Mouse (Mus musculus) thymus, adult 2 months (tissue): ENCODE measurements at regions not wholly inside any gene's neighbourhood (a gene's known extent, or its start where the extent isn't known, plus 50 kb on each side); places are given as distances from the start of the nearest gene placed in this dataset.

Experiments used
- DNase-seq: peaks from one replicate; pipeline ENCODE4 v3.0.0; 2021
- H3K27ac ChIP-seq: fragments of 200-500 bp; 2 replicates; pipeline ENCODE4 v1.5.1; 2012; ENCODE audit warnings: low read length, control low read depth; ENCODE audit not compliant: control insufficient read depth, insufficient read depth
- H3K27me3 ChIP-seq: fragments of 200-500 bp; 2 replicates; pipeline ENCODE4 v1.6.1; 2012; ENCODE audit warnings: mild to moderate bottlenecking, low read length, moderate library complexity, mixed read lengths; ENCODE audit not compliant: control insufficient read depth, insufficient read depth
- H3K36me3 ChIP-seq: fragments of 200-500 bp; 2 replicates; pipeline ENCODE4 v1.6.1; 2012; ENCODE audit warnings: mild to moderate bottlenecking, low read length, moderate library complexity; ENCODE audit not compliant: control insufficient read depth, insufficient read depth
- H3K4me1 ChIP-seq: fragments of 200-500 bp; replicated peaks from 2 replicates; pipeline ENCODE4 v1.6.1; 2012; ENCODE audit warnings: low read length; ENCODE audit not compliant: control insufficient read depth, insufficient read depth
- H3K4me3 ChIP-seq: fragments of 200-500 bp; 2 replicates; pipeline ENCODE4 v1.5.1; 2012; ENCODE audit warnings: mild to moderate bottlenecking, low read length, control low read depth, moderate library complexity; ENCODE audit not compliant: control insufficient read depth, insufficient read depth
- CTCF ChIP-seq: fragments of 200-500 bp; IDR thresholded peaks from 2 replicates; pipeline ENCODE4 v1.5.1; 2012; ENCODE audit warnings: mild to moderate bottlenecking, control low read depth, low read length, moderate library complexity, borderline replicate concordance; ENCODE audit not compliant: control insufficient read depth, poor library complexity, insufficient read depth; ENCODE audit errors: extremely low read depth
- POLR2A ChIP-seq: fragments of 200-500 bp; IDR thresholded peaks from 2 replicates; pipeline ENCODE4 v1.6.1; 2012; ENCODE audit warnings: mild to moderate bottlenecking, low read length, control low read depth, moderate library complexity; ENCODE audit not compliant: control insufficient read depth, poor library complexity, insufficient read depth; ENCODE audit errors: extremely low read depth
- WGBS: fragments of 180-500 bp; shearing (Covaris S2); methylation state at CpG from one replicate; pipeline ENCODE4 v1.1.7; 2018; 5-methylcytosine and 5-hydroxymethylcytosine counted together

GRCm38 (mm10) chr11:22692281-22692857 is 168.4 kb downstream of the B3gnt2 start:
- H3K36me3 ChIP-seq = no peaks in the 10 kb centered on the region
- peaks cover 27% of the 10 kb centered on the region for H3K4me1 ChIP-seq
- TF ChIP-seq POLR2A (no peak), CTCF (no peak)
- peak overlapping the region; percentile 16; the same call in 1 of the 2 replicates for H3K27ac ChIP-seq
- no peak for DNase-seq
- H3K27me3 ChIP-seq = no peaks in the 10 kb centered on the region
- WGBS = 14% methylated on average over 5 of the region's 5 CpGs
- H3K4me3 ChIP-seq = no peak overlapping the region

DNA sequence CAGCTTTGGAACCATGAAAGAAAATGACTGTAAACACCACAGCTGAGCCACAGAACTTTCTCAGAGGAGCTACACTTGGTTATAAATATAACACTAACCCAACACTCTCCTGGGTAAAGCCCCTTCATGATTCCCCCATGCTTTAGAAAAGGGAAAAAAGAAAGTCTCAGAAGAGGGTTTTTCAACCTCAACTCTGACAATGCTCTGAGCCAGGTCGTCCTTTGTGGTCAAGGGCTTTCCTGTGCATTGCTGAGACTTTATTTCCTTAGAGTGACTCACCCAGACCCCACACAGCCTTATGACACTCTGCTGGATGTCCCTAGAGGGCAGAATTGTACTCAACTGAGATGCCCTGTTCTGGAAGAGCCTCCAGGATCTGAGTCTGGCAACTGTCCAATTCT is 167.8 kb downstream of the B3gnt2 start:
- Histone ChIP-seq H3K4me1 (peaks cover 29% of the 10 kb centered on the region), H3K4me3 (no peak overlapping the region), H3K27ac (0 out of 2 replicates have a peak overlapping the region, but pooled peaks have one; percentile 1), H3K36me3 (no peaks in the 10 kb centered on the region), H3K27me3 (no peaks in the 10 kb centered on the region)
- 0% methylated on average over 1 of the region's 1 CpGs for WGBS
- no peak for TF ChIP-seq POLR2A
- no peak for TF ChIP-seq CTCF
- DNase-seq = peak; percentile 47

GRCm38 (mm10) chr11:22693376-22693775 is 167.4 kb downstream of the B3gnt2 start:
- Histone ChIP-seq H3K36me3 (no peaks in the 10 kb centered on the region), H3K27me3 (no peaks in the 10 kb centered on the region), H3K4me1 (peaks cover 33% of the 10 kb centered on the region), H3K27ac (0 out of 2 replicates have a peak overlapping the region, but pooled peaks have one; percentile 1), H3K4me3 (no peak overlapping the region)
- peak; percentile 32 for DNase-seq
- TF ChIP-seq POLR2A (no peak), CTCF (no peak)
- WGBS = 7% methylated on average over 2 of the region's 2 CpGs

GRCm38 (mm10) chr11:22693984-22694383 is 166.8 kb downstream of the B3gnt2 start:
- DNase-seq = no peak
- Histone ChIP-seq H3K4me3 (no peak overlapping the region), H3K4me1 (peaks cover 39% of the 10 kb centered on the region), H3K36me3 (no peaks in the 10 kb centered on the region), H3K27ac (no peak overlapping the region), H3K27me3 (no peaks in the 10 kb centered on the region)
- 92% methylated on average over 2 of the region's 2 CpGs for WGBS
- no peak for TF ChIP-seq POLR2A
- no peak for TF ChIP-seq CTCF

DNA sequence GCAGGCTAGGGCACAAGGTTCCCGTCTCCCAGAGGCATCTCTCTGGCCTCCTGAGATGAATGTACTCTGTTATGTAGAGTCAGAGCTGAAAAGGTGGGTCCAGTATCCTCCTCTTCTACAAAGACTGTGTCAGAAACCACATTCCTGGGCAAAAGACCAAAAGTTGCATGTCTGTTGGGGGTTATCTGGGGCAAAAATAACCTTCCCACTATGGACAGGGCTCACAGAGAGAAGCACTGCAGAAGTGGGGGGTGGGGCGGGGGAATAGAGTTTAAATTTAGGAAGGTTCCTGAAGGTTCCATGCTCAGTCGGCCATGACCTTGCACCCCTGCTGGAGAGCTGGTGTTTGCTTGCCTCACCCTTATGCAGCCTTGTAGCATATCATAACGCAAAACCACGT is 165.9 kb downstream of the B3gnt2 start:
- 47% methylated on average over 5 of the region's 5 CpGs for WGBS
- no peak for TF ChIP-seq CTCF
- no peak for TF ChIP-seq POLR2A
- no peak overlapping the region for H3K27ac ChIP-seq
- DNase-seq = no peak
- peaks cover 40% of the 10 kb centered on the region for H3K4me1 ChIP-seq
- no peaks in the 10 kb centered on the region for H3K36me3 ChIP-seq
- H3K27me3 ChIP-seq = no peaks in the 10 kb centered on the region
- H3K4me3 ChIP-seq = no peak overlapping the region

DNA sequence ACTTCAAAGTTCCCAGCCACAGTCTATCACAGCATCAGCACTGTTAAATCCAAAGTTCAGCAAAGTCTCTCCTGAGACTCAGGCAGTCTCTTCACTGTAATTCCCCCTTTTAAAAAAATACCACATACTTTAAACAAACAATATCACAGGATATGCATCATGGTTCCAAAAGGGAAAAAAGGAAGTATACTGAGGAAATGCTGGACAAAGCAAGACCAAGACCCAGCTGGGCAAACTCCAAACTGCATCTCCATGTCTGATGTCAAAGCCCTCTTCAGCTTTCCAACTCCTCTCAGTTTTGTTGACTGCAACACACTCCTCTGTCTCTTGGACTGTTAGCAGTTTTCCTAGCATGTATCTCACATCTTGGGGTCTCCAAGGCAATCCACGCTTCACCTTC is 165.5 kb downstream of the B3gnt2 start:
- H3K4me3 ChIP-seq = no peak overlapping the region
- H3K27me3 ChIP-seq = no peaks in the 10 kb centered on the region
- DNase-seq = no peak
- TF ChIP-seq CTCF (no peak), POLR2A (no peak)
- no peak overlapping the region for H3K27ac ChIP-seq
- H3K4me1 ChIP-seq = peaks cover 40% of the 10 kb centered on the region
- 93% methylated on average over 1 of the region's 1 CpGs for WGBS
- H3K36me3 ChIP-seq = no peaks in the 10 kb centered on the region

GRCm38 (mm10) chr11:22698057-22698941 is 162.5 kb downstream of the B3gnt2 start:
- Histone ChIP-seq H3K4me1 (peaks cover 31% of the 10 kb centered on the region), H3K27ac (no peak overlapping the region), H3K4me3 (no peak overlapping the region), H3K36me3 (no peaks in the 10 kb centered on the region), H3K27me3 (no peaks in the 10 kb centered on the region)
- no peak for DNase-seq
- 27% methylated on average over 5 of the region's 5 CpGs for WGBS
- no peak for TF ChIP-seq POLR2A
- no peak for TF ChIP-seq CTCF
